Mouse (Mus musculus): ENCODE measurements around the gene Plk4.

GRCm38 (mm10) chr3:40808686-40809085 lies 8.9 kb downstream of the Plk4 start:
- TF ChIP-seq POLR2A (IDR thresholded peaks at IDR 0.05; ENCODE audit: insufficient read depth, low read depth, low read length) = no peak
- no peak for TF ChIP-seq CTCF (IDR thresholded peaks at IDR 0.05; ENCODE audit: insufficient read depth, low read depth, low read length)
